Mouse (Mus musculus) kidney, postnatal 14 days (tissue): ENCODE results near the gene Rab37.
A peak's percentile ranks its signal among the peaks of the same experiment; 100 is the strongest.

Experiments used
- DNase-seq: peaks from one replicate; pipeline ENCODE4 v3.0.0; 2022; ENCODE audit warnings: mixed read lengths

The Rab37 gene

DNA sequence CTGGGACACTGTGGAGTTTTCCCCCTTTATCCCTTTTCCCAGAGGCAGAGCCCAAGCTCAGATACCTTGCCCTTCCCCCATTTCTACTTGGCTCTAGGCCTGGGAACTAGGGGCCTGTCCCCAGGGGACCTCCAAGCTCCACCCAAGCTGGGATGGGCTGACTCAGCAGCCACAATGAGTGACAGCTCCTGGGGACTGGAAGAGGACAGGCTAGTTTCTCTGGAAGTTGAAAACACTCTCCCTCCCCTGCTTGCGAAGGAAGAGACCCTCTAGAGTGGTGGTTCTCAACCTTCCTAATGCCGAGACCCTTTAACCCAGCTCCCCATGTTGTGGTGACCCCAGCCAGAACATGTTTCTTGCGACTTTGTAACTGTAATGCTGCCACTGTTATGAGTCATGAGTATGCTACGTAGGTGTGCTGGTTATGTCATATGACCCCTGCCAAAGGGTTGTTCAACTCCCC lies 81.6 kb downstream of the Rab37 start:
- DNase-seq: peak; percentile 82

DNA sequence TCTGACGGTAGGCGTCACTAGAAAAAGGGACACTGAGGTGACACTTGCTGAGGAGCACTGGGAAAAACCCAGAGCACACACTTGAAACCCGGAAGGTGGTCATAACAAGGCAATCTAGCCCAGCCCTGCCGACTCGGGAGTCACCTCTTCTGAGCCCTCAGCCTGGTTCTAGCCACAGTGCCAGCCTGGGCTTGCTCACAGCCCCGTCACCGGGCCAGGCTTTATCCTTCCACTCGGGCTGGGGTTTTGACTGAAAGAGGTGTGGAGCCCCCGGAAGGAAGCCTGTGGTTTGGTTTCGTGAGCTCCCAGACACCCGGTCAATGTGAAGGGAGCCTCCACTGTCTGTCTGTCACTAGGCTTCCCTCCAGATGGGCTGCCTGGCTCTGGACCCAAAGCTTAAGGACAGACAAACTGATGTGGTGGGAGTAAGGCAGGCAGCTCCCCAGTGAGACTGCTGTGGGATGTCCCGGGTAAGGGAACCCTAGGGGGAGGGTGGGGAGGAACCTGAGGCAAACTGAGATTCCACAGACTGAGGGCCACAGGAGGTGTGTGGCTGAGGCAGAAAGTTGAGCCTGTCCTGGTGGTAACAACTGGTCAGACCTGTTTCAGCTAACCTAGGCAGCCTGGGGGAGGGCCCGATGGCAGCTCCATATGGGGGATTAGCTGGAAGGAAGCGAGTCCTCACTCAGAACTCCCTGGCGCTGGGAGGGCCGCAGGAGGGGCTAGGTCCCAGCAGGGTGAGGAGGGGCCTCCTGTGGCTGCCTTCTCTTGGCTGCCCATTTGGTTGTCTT lies 82.5 kb downstream of the Rab37 start:
- peak; percentile 60 for DNase-seq

DNA sequence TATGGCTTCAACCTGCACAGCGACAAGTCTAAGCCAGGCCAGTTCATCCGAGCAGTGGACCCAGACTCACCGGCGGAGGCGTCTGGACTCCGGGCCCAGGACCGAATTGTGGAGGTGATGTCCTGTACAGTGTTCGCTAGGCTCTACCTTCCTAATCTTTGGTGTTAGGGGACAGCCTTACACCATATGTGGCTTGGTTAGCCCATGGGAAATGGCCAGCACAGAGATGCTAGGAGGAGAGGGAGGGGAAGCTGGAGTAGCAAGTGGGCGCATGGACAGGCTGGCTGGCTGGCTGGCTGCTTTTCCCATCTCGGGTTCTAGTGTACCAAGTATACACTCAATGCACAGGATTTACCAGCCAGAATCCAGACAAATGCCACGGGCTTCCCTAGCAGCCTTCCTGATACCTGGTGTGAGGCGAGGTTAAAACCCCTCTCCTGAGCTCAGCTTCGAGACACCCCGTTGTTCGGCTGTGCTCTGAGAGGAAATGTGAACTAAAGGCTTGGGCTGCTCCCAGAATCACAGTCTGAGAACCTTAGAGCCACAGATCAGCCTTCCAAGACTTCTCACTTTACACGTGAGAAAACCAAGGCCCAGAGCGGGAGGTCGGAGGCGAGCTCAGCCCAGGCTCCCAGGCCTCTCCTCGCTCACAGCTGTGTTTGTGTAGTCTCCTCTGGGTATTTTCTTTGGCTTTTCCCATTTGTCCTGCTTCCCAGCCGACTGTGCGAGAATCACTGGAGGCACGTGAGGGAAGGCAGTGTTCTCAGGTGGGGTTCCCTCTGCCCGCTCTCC lies 85.4 kb downstream of the Rab37 start:
- DNase-seq: no peak

DNA sequence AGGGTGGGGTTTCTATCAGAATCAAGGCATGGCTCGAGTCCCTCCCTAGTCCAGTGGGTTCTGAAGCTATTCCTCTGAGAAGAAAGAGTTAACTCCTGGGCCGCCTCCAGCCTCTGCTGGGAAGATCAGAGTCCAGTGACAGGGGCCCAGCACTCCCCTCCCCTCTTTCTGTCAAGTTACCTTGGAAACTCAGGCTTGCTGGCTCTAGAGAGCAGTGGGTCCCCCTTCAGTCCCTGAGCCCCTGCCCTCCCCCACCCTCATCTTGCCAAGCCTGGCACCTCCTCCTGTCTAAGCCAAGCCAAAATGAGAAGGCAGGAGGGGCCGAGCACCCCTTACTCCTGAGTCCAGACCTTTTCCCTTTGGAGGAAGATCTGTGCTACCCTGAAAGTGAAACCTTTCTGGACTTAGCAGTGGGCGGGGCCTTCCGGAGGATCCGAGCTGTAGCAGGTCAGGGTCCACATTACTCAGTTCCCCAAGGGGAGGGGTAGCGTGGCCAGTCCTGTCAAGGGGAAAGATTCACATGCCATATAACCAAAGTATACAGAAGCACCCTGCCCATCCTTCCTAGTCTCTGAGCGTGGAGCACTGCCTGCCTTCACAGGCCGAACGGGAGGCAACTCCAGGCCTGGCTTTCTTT lies 86.4 kb downstream of the Rab37 start:
- peak; percentile 85 for DNase-seq

DNA sequence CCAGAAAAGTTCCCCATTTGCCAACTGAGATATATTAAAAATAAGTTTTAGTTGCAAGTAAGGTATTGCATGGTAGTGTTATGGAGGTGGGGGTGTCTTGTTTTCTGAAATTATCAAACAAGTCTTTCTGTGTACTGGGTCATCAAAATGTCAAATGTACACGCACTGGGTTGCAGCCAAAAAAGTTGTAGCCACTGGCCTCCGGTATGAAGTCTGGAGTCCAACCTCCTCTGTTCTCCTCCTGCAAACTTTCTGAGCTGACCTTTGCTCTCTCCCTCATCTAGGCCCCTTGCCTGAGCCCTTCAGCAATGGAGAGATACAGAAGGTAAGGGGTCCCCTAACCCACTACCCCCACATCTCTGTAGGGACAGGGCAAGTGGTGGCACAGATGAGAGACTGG lies 87.5 kb downstream of the Rab37 start:
- peak; percentile 73 for DNase-seq

DNA sequence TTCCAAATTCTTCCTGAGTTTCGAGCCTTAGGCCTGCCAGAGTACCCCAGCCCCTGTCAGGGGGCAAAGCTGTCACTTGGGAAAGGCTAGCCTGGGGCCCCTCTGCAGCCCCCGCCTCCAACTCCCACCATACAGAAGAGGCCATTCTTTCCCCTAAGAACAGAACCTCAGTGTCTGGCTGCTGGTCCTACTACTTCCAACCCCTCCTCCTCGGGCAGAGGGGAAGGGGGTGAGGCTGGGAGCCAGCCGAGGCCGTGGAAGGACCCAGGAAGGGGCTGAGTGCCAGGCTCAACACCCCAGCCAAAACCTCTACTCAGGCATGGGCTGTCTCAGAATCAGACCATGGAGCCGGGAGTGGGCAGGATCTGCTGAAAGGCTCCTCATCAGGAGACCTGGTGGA lies 88.0 kb downstream of the Rab37 start:
- no peak for DNase-seq

DNA sequence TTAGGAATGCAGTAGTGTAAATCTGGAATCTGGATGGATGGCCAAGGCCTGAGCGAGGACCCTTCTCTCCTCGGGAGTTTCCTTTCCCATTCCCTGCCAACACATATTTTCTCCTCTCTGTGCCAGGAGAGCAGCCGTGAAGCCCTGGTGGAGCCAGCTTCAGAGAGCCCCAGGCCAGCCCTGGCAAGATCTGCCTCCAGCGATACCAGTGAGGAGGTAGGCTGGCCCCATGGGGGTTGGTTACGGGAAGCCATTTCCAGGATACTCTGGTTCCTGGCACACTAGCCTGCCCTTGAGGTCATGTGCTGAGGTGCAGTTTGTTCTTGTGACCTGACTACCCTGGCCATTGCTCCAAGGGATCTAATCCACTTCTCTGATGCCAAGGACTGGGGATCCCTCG lies 88.7 kb downstream of the Rab37 start:
- peak; percentile 60 for DNase-seq

DNA sequence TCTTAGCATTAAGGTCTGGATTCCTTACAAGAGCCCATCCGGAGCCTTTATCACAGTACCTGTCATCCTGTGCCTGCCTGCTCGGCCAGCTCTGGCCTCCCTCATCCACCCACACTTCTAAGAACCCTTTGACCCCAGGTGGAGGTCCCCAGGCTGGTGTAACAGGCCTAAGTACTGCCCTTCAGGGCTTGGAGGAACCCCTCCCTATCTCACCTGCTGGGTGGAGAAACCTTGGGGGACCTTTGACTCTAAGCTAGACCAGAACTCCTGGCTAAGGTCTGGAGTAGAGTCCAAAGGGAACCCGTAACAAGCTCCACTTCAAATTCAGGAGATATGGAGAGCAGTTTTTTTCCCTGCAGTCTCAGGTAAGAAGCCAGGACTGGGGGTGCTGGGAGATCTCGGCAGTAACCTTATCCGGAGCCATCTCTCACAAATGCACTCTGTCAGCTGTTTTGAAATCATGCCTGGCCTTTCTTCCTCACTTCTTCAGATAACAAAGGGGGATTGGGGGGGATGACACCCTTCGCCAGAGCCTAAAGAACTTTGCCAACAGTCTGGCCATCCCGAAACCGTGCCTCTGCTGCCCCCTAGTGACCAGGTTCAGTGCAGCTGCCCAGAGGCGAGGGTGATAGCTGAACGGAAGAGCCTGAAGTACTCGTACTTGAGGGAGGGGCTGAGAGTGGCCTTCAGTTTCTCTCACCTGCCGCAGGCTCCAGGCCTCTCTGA lies 90.8 kb downstream of the Rab37 start:
- DNase-seq: peak; percentile 87

DNA sequence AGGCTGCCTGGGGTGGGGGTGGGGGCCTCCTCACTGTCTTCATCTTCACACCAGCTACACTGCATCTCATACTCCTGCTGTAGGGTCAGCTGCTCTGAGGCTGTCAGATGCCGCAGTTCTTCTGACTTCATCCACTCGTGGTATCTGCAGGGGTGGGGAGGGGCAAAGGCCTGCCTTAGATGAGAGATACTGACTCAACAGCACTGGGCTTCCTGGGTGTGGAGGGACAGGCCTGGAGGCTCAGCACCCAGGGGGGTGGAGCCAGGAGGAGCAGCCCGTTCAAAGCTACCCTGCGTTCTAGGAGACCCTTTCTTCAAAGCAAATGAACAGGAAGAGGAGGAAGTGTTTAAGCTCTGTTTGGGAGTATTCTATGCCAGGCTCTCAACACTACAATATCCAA lies 93.7 kb downstream of the Rab37 start:
- no peak for DNase-seq

DNA sequence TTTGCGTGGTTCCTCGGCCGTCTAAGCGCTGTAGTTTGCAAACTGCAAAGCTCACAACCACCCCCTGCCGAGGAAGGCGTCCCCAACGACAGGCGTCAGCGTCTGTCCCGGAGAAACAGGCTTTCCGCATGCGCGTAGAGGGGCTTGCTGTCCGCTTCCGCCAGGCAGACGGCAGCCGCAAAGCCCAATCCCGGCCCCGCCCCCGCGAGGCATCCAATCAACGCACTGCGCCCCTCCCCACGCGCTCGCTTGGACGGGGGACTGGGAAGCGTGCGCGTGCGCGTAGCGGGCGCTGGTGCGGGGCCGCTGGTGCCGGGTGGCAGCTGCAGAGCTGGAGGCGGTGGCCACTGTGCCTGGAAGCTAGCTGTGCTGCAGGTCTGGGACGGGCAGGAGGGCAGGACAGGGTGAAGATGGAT lies 96.0 kb downstream of the Rab37 start, which contains the start of gene Tmem104:
TSS of gene Tmem104 (plus strand) at position 264 of the 416 bp plus-strand sequence.
- peak; percentile 100 for DNase-seq

DNA sequence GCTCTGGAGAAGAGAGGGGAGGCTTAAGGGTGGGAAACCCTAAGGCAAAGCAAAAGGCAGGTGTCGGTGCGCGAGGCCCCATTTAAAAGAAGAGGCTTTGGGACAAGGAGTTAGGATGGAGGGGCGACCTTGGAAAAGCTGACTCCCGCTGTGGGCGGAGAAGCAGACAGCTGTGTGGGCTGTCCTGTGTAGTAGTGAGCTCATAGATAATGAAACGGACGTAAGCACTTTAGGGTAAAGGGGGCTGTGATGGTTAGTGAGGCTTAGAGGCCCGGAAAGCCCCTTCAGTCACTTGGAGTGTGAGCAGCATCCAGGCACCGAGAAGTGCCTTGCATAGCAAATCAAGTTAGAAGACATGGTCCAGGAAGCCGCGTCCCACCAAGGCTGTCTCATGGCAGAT lies 96.5 kb downstream of the Rab37 start, which contains the start of gene Nat9:
TSS of gene Nat9 (minus strand) at position 167 of the 400 bp plus-strand sequence.
- no peak for DNase-seq

DNA sequence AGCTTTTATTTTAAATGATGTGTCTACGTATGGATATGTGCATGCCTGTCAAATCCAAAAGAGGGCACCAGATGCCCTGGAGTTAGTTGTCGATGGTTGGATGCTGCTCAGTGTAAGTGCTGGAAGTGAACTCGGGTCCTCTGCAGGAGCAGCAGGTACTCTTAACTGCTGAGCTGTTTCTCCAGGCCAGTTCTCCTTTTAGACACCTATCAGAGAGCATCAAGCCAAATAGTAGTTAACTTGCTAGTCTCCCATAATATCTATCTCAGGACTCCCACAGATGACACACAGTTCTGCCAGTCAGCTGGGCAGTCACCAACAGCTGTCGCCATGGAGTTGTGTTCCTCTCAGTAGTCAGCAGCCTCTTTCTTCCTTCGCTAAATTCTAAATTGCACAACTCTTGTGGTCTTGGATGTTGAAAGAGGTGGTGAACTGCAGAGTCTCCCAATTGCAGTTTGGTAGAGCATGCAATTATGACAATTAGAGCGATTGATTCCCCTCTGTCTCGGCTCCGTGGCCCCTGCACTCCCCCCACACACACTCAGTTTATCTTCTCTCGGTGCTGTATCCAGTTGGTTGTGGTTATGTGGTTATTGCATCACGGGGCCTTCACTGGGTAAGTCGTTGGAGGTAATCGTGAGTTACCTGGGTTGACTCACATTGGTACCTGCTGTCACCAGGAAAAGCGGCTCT lies 97.5 kb downstream of the Rab37 start:
- DNase-seq: no peak

DNA sequence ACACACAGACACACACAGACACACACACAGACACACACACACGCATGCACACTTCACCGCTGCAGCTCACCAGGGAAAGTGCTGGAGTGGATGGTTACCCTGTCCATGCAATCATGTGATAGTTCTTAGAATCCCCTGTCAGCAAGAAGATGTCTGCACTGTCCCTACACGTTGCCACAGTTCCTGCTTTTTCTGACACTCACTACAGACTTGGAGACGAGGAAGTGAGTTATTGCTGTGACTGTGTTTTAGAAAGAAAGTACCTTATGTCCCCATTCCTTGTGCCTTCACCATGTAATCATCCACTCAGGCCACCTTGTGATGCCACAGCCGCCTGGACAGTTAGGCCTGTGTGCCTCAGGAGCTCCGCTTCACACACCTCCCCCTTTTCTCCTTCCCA lies 98.1 kb downstream of the Rab37 start:
- DNase-seq: no peak

DNA sequence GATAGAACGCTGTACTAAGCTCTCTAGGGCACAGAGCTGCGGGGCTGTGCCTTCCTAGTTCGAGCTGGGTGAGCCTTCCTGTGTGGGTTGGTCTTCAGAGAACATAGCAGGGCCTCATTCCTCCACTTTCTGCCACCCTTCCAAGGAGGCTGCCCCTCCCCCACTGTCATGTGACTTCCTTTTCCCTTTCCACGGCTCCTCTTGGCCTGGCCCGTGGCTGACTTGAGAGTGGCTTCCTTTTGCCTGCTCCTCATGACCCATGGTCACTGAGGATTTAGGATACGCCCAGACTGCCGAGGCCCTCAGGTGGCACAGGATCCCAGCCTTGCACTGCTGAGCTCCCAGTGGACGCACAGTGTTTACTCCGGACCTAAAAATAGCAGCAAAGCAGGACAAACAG lies 100.9 kb downstream of the Rab37 start:
- peak; percentile 70 for DNase-seq

DNA sequence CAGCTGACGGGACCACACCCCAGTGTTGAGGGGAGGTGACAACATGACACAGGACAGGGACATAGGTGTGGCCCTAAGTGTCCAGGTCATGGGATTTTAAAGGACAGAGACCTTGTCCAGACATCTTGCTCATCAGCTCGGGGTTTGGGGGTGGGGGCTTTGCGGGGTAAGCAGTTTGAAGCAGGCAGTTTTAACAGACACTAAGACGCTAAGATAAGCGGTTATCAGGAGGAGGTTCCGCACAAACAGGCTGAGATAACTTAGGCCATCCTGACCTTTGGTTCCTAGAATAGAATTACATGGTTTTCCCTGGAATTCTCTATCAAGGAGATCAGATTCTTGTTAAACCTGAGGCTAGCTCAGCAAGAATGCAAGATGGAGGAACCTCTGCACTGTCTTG lies 103.5 kb downstream of the Rab37 start:
- DNase-seq: no peak

DNA sequence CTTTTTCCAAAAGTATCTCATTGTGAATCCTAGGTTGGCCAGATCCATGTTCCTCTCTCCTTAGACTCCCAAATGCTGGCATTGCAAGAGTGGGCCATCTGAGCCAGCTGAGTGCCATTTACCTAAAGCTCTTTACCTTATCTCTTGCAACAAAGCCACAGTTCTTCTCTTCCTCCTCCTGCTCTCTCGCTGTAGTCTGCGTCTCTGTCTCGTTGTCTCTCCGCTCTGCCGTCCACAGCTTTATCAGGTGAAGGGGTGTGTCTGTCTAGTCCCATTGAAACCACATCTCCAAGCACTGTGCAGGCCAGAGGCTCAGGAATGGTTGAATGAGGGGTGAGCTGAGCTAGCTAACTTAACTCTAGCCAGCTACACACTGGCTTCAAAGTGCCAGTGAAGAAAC lies 104.7 kb downstream of the Rab37 start:
- DNase-seq: no peak

DNA sequence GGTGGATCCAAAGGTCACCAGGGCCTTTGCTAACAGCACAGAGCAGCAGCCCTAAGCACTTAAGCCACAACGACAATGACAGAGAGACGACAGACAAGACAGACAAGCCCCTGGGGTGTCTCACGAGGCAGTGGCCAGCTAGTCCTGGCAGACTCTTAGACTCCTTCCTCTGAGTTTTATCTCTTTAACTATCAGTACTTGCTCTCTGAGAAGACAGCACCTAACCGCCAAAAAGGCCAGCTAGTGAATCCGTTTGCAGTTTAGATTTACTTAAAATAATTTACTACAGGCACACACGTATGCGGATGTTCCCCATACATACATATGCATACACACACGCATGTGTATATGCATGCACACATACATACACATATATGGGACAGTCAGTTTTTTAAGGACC lies 106.3 kb downstream of the Rab37 start:
- DNase-seq: no peak

DNA sequence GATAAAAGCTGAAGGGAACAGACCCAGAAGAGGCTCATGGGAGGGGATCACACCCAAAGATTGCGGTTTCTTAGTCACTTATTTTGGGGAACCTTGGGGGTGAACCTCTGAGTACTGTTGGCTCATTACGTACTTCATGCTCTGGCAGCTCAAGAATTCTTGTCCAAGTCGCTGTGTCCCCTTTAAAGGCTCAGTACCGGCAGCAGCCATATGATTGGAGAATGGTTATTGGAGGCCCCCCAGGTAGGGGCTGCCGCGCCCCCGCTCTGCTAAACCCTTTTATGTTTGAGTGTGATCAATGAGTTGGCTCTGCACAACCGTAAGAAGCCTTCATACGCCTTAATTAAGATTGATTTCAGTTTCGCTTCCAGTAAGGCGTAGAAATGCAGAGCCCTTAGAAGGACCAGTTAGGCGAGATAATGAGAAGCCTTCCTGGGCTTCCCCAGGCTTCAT lies 107.7 kb downstream of the Rab37 start:
- DNase-seq: no peak

DNA sequence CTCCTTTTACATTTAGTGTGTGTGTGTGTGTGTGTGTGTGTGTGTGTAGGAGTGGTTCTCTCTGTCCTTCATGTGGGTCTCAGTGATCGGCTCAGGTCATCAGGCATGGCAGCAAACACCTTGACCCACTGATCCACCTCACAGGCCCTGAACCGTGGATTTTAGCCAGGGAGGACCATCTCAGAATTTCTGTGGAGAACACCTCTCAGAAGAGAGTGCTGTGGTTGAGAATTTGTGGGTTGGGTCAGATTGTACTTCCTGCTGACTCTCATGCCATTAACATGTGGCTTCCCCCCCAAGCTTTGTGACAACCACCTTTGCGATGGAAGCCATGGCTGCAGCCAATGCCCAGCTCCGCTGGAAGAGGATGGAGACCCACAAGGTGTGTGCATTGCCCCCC lies 109.3 kb downstream of the Rab37 start:
- no peak for DNase-seq

DNA sequence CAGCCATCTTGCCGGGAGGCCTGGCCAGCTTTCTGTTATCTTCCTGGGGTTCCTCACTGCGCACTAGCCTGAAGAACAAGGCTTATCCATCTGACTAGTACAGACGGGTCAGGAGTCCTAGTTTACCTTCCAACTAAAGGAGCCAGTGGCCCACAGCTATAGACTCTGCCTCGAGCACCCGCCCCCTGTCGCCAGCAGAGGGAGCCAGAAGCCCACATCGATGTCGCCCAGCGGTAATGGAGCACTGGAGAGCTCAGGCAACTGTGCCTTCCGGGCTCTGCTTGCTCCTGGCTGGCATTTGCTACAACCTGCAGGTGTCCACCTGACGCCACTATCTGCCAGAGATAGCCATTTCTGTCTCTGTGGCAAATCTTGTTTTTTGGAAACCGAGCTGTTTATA lies 111.1 kb downstream of the Rab37 start:
- DNase-seq: peak; percentile 85

DNA sequence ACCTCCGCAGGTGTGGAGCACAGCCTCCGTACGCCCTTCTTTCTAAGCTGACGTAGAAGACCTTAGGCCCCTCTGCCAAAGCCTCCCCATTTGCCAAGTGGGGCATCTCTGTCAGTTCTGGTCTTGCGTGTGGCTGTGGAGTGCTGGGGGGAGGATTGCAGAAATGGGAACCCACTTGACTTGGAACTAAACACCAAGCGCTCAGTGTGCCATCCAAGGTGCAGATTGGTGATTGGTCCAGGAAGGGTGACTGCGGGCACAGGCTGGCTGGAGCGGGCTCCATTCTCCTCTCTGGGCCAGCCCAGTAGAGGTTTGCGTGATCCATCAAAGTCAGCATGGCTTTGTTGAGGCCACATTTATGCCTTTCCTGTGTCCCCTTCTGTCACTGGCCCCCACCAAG lies 111.5 kb downstream of the Rab37 start:
- DNase-seq: no peak

DNA sequence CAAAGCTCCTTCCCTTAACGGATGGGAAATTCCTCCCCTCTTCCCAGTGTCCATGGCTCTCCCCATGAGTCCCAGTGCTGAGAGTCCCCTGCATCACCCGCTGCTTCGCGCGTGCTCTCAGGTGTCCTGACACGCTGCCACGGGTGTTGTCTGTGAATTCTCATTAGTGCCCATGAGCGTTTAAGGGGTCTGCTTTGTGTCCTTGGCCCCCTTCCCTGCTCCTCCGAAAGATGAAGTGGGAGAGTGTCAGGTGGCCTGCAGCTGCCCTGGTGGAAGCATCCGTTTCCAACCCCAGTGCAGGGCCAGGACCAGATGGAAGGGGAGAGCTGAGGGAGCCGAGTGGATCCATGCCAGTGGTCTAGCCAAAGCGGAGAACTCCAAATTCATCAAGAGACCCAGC lies 116.9 kb downstream of the Rab37 start:
- no peak for DNase-seq
